Comparison of ENCODE assay signal across 19 mouse cellular contexts in the genomic region with DNA sequence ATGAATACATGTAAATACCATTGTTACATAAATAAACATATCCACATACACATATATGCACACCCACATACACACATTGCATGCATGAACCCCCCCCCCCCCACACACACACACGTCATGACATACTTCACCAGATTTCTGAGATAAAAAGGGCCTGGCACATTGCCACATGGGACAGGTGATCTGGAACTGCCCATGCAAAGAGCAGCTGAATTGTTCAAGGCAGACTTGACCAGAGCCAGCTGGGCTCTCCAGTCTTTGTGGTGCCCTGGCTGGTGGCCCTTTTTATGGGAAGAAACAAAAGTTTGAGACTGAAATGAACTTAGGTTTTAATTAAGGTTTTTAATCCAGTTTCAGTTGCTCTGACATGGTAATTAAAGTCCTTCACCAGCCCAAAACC.
DNase-seq lines count a peak whose midpoint lies in the region; ATAC-seq lines count a peak whose summit lies in the region.
"Had no signal": no experiment of that assay in that cellular context is flagged by ENCODE, and none has a peak within 500 bp of the region (broad histone marks: within the 10 kb centered on the region; RNA-seq: fewer than 3 reads in every experiment).

No protein-coding gene starts in this region.

- no peaks in the 10 kb centered on the region for H3K27me3 ChIP-seq in forebrain, embryonic 11.5 days (ENCODE audit: control insufficient read depth, insufficient read depth, low read length)
- no peaks in the 10 kb centered on the region for H3K27me3 ChIP-seq in forebrain, embryonic 10.5 days (ENCODE audit: poor library complexity, severe bottlenecking)
- H3K27me3 ChIP-seq in neural tube, embryonic 11.5 days (ENCODE audit: control insufficient read depth, insufficient read depth, low read length), result no peaks in the 10 kb centered on the region
- H3K27me3 ChIP-seq in neural tube, embryonic 15.5 days (replicated peaks), result no peaks in the 10 kb centered on the region
- no peaks in the 10 kb centered on the region for H3K27me3 ChIP-seq in forebrain, embryonic 14.5 days (replicated peaks; ENCODE audit: control insufficient read depth, insufficient read depth, low read length)
- H3K27me3 ChIP-seq: CH12.LX; limb, embryonic 13.5 days; liver, embryonic 13.5 days had no signal

- no peak overlapping the region for H3K4me2 ChIP-seq in forebrain, embryonic 11.5 days (ENCODE audit: low read depth, low read length, severe bottlenecking)
- no peak overlapping the region for H3K4me2 ChIP-seq in neural tube, embryonic 11.5 days (ENCODE audit: low read depth)
- H3K4me2 ChIP-seq in neural tube, embryonic 15.5 days, result no peak overlapping the region
- H3K4me2 ChIP-seq in forebrain, embryonic 14.5 days (ENCODE audit: low read length), result no peak overlapping the region
- H3K4me2 ChIP-seq: limb, embryonic 13.5 days; liver, embryonic 13.5 days; lung, embryonic 14.5 days; midbrain, embryonic 11.5 days had no signal

- H3K4me1 ChIP-seq in forebrain, embryonic 11.5 days (replicated peaks; ENCODE audit: control insufficient read depth, insufficient read depth, low read length), result no peaks in the 10 kb centered on the region
- no peaks in the 10 kb centered on the region for H3K4me1 ChIP-seq in forebrain, embryonic 10.5 days
- no peaks in the 10 kb centered on the region for H3K4me1 ChIP-seq in neural tube, embryonic 11.5 days (ENCODE audit: control insufficient read depth, insufficient read depth, low read length)
- H3K4me1 ChIP-seq in neural tube, embryonic 15.5 days, result no peaks in the 10 kb centered on the region
- no peaks in the 10 kb centered on the region for H3K4me1 ChIP-seq in forebrain, embryonic 14.5 days (ENCODE audit: control insufficient read depth, insufficient read depth, low read length)
- H3K4me1 ChIP-seq: heart, embryonic 10.5 days; limb, embryonic 13.5 days; liver, embryonic 13.5 days had no signal

- no peak for DNase-seq in forebrain, embryonic 11.5 days (ENCODE audit: low spot score)
- DNase-seq in forebrain, embryonic 10.5 days (ENCODE audit: extremely low spot score, low spot score), result no peak
- DNase-seq in kidney, postnatal 10 days, result peak; percentile 25
- DNase-seq in kidney, postnatal 14 days, result no peak
- DNase-seq in neural tube, embryonic 11.5 days (ENCODE audit: low spot score), result no peak
- peak; percentile 32 for DNase-seq in forebrain, embryonic 14.5 days (ENCODE audit: low spot score)
- DNase-seq in thymus, adult 18-20 months, result no peak
- DNase-seq: adrenal gland, postnatal 25 days; cerebellum, adult 18-20 months; kidney, adult 11 months; liver, embryonic 13.5 days; lung, embryonic 14.5 days; thymus, postnatal 36 days had no signal

- no peaks in the 10 kb centered on the region for H3K36me3 ChIP-seq in forebrain, embryonic 11.5 days (ENCODE audit: control insufficient read depth, insufficient read depth, low read length)
- H3K36me3 ChIP-seq in forebrain, embryonic 10.5 days (replicated peaks), result no peaks in the 10 kb centered on the region
- H3K36me3 ChIP-seq in neural tube, embryonic 11.5 days (ENCODE audit: control insufficient read depth, insufficient read depth, low read length), result no peaks in the 10 kb centered on the region
- H3K36me3 ChIP-seq in neural tube, embryonic 15.5 days, result no peaks in the 10 kb centered on the region
- no peaks in the 10 kb centered on the region for H3K36me3 ChIP-seq in forebrain, embryonic 14.5 days (ENCODE audit: control insufficient read depth, insufficient read depth, low read length)
- H3K36me3 ChIP-seq: heart, embryonic 10.5 days; limb, embryonic 13.5 days; liver, embryonic 13.5 days had no signal

- no peaks in the 10 kb centered on the region for H3K9me3 ChIP-seq in forebrain, embryonic 11.5 days (ENCODE audit: control insufficient read depth, low read length)
- H3K9me3 ChIP-seq in forebrain, embryonic 10.5 days, result no peaks in the 10 kb centered on the region
- H3K9me3 ChIP-seq in neural tube, embryonic 11.5 days (ENCODE audit: control insufficient read depth, low read length), result no peaks in the 10 kb centered on the region
- no peaks in the 10 kb centered on the region for H3K9me3 ChIP-seq in neural tube, embryonic 15.5 days (replicated peaks)
- H3K9me3 ChIP-seq in forebrain, embryonic 14.5 days (replicated peaks; ENCODE audit: control insufficient read depth, low read length), result no peaks in the 10 kb centered on the region
- H3K9me3 ChIP-seq: heart, embryonic 10.5 days; limb, embryonic 13.5 days; liver, embryonic 13.5 days had no signal

- no peak overlapping the region for H3K4me3 ChIP-seq in forebrain, embryonic 11.5 days (ENCODE audit: low read depth, low read length)
- no peak overlapping the region for H3K4me3 ChIP-seq in forebrain, embryonic 10.5 days
- no peak overlapping the region for H3K4me3 ChIP-seq in neural tube, embryonic 11.5 days (ENCODE audit: low read depth, low read length)
- no peak overlapping the region for H3K4me3 ChIP-seq in neural tube, embryonic 15.5 days (replicated peaks)
- H3K4me3 ChIP-seq in forebrain, embryonic 14.5 days (ENCODE audit: low read depth, low read length), result no peak overlapping the region
- H3K4me3 ChIP-seq: heart, embryonic 10.5 days; limb, embryonic 13.5 days; liver, embryonic 13.5 days had no signal

- H3K27ac ChIP-seq in forebrain, embryonic 11.5 days (ENCODE audit: low read depth, low read length), result no peak overlapping the region
- no peak overlapping the region for H3K27ac ChIP-seq in forebrain, embryonic 10.5 days
- no peak overlapping the region for H3K27ac ChIP-seq in neural tube, embryonic 11.5 days (ENCODE audit: low read depth, low read length)
- H3K27ac ChIP-seq in neural tube, embryonic 15.5 days (replicated peaks), result no peak overlapping the region
- H3K27ac ChIP-seq in forebrain, embryonic 14.5 days (ENCODE audit: low read depth, low read length), result no peak overlapping the region
- H3K27ac ChIP-seq: heart, embryonic 10.5 days; limb, embryonic 13.5 days; liver, embryonic 13.5 days; macrophage had no signal

- no peak overlapping the region for H3K9ac ChIP-seq in forebrain, embryonic 11.5 days (ENCODE audit: low read length)
- H3K9ac ChIP-seq in neural tube, embryonic 11.5 days (ENCODE audit: low read length), result no peak overlapping the region
- H3K9ac ChIP-seq in neural tube, embryonic 15.5 days (replicated peaks), result no peak overlapping the region
- no peak overlapping the region for H3K9ac ChIP-seq in forebrain, embryonic 14.5 days (ENCODE audit: low read length)
- H3K9ac ChIP-seq: limb, embryonic 13.5 days; liver, embryonic 13.5 days; lung, embryonic 14.5 days had no signal

- whole genome bisulfite sequencing in forebrain, embryonic 11.5 days, result 70% methylated on average over 1 of the region's 1 CpGs
- 78% methylated on average over 1 of the region's 1 CpGs for WGBS in forebrain, embryonic 10.5 days
- WGBS in neural tube, embryonic 11.5 days, result 71% methylated on average over 1 of the region's 1 CpGs
- 54% methylated on average over 1 of the region's 1 CpGs for WGBS in neural tube, embryonic 15.5 days
- 25% methylated on average over 1 of the region's 1 CpGs for WGBS in forebrain, embryonic 14.5 days

- 0 out of 2 replicates have a peak, but pooled peaks have one; percentile 39 for ATAC-seq in forebrain, embryonic 11.5 days (replicated peaks; ENCODE audit: low FRiP score)
- peak; percentile 35; the same call in 1 of the 2 replicates for ATAC-seq in neural tube, embryonic 11.5 days (ENCODE audit: insufficient read depth, low FRiP score, low TSS enrichment)
- no peak for ATAC-seq in neural tube, embryonic 15.5 days (ENCODE audit: low FRiP score)
- ATAC-seq in forebrain, embryonic 14.5 days, result 0 out of 2 replicates have a peak, but pooled peaks have one; percentile 65

Comparison
In these comparisons a context has a peak if more than half of its experiments do, and no peak if none do; other contexts are left out.
1. DNase-seq: peak in kidney, postnatal 10 days (single experiment) and forebrain, embryonic 14.5 days (single experiment); none in forebrain, embryonic 11.5 days (single experiment), forebrain, embryonic 10.5 days (single experiment), kidney, postnatal 14 days (single experiment), neural tube, embryonic 11.5 days (single experiment) and thymus, adult 18-20 months (0 of 2).